Mouse (Mus musculus): ENCODE results near the gene Birc5.
"Not testable (repeated sequence)": the region's sequence is repeated elsewhere in the genome, so short reads cannot be mapped to it uniquely, and the experiment has no call there.

Birc5 gene

DNA sequence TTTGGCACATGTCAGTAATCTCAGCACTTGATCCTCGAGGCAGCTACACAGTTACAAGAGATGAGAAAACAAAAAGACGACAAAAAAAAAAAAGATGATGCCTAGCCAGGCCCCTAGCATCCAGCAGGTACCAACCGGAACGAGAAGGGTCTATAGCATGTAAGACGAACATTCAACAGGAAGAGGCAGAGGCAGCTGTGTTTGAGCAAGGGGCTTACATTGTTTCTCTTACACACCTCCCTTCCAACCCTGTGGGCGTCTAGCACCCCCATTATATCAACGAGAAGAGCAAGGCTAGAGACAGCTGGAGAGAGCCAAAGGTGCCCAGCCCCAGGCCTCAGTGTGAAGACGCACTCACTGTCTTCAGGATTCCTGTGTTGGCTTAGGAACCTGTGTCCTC is 22.1 kb upstream of the Birc5 start:
- DNase-seq (ENCODE audit: low spot score), result no peak

DNA sequence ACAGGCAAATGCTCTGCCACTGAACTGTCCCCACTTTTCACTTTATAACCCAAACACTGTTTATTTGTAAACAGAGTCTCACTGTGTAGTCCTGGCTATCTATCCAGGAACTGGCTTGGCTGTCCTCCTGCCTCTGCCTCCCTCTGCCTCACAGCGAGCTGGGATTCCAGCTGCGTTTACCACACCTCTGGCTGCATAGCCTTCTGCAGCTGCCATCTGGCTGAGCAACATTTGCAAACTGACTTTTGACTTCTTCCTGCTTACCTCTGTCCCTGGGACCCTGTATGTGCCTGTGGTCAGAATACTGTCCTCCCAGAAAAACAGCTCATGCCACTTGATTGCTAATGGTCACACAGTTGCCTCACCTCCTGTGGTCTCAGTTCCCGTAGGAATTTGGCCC is 21.7 kb upstream of the Birc5 start:
- no peak for DNase-seq (ENCODE audit: low spot score)

DNA sequence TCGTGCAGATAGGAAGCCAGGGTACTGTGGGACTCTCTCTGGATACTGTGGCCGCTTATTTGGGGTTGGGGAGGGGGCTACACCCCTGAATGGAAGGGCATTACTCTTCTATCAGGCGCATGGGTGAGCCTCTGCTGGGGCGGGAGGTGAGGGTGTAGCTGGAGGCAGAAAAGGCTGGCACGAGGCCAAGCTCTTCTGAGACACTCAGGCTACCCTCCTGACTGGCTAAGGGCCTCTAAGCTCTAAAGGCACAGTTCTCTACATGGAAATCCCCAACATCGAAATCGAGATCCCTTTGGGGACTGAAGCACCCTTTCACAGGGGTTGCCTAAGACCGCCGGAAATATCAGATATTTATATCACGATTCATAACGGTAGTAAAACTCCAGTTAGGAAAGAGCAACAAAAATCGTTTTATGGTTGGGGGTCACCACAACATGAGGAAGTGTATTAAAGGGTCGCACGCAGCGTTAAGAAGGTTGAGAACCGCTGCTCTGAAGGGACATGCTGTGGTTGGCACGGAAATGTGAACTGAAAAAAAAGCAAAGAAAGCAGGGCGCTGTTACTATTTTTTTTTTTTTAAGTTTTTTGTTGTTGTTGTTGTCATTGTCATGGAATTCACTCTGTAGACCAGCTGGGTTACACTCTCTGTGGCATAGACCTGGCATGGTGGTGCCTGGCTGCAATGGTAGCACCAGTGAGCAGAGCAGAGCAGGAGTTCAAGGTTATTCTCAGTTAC is 20.7 kb upstream of the Birc5 start:
- DNase-seq (ENCODE audit: low spot score), result peak; percentile 75

DNA sequence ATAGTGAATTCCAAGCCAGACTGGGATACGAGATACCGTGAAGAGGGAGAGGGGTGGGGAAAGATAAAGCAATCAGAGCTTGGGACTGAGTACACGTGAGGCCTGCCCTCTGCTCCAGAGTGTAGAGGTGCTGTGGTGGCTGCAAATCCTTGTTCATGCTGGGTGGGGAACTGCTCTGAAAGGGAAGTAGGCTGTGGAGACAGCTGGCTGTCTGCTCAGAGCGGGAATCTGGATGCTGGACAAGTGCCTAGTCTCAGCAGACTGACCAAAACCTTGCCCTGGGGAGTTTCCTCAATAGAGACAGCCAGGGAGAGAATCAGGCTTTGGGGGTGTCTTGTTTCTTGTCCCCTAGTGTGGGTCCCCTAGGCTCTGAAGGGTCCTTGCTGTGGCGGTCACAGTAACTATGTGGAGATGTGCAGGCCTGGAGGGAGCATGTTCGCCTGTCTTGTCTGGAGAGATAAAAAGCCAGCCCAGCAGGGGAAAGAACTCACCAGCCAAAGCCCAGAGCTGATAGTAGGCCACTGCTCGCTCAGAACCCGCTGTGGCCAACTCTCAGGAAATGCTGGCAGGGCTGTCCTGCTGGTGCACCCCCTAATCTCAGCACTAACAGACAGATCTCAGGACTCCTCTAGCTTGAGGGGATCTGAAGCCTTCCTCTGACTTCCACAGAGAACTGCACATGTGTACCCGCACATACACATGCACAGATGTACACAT is 20.0 kb upstream of the Birc5 start:
- DNase-seq (ENCODE audit: low spot score), result peak; percentile 51

DNA sequence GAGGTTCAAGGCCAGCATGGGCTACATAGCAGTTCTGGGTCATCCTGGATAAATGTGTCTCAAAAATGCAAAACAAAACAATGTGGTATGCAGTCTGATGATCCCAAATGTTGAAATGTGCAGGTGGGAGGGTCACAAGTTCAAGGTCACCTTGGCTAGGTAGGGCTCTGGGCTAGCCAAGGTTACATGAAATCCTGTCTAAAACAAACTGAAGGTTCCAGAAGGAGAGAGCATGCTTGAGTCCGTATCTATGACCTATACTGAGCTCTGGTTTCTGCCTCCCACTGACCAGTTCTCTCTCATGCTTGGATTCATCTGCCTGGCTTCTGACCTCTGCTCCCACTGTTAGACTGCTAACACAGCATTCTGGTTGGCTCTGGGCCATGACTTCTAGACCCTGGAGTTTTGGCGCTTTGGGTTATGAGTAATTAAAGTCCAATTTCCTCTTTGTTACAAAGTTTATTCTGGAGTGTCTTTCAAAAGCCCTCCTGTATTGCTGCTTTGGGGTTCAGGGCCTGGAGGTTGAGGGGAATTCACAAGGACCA is 19.3 kb upstream of the Birc5 start:
- DNase-seq (ENCODE audit: low spot score), result no peak

DNA sequence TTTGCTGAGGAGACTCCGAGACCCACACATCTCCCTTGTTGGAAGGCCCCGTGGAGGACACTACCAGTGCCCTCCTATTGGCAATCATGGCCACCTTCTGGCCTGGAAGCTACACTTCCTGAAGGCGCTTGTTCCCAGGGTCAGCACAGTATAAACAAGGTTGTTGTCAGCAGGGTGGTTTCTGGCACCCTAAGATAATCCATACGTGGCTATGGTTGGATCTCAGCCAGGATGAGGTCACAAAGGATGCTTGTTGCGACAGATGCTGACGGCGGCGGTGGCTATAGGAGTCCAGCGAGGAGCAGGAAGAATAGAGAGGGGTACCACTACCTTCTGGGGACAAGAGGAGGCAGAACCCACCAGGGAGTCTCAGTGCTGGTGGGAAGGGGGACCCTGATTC is 18.6 kb upstream of the Birc5 start:
- DNase-seq (ENCODE audit: low spot score), result peak; percentile 78

DNA sequence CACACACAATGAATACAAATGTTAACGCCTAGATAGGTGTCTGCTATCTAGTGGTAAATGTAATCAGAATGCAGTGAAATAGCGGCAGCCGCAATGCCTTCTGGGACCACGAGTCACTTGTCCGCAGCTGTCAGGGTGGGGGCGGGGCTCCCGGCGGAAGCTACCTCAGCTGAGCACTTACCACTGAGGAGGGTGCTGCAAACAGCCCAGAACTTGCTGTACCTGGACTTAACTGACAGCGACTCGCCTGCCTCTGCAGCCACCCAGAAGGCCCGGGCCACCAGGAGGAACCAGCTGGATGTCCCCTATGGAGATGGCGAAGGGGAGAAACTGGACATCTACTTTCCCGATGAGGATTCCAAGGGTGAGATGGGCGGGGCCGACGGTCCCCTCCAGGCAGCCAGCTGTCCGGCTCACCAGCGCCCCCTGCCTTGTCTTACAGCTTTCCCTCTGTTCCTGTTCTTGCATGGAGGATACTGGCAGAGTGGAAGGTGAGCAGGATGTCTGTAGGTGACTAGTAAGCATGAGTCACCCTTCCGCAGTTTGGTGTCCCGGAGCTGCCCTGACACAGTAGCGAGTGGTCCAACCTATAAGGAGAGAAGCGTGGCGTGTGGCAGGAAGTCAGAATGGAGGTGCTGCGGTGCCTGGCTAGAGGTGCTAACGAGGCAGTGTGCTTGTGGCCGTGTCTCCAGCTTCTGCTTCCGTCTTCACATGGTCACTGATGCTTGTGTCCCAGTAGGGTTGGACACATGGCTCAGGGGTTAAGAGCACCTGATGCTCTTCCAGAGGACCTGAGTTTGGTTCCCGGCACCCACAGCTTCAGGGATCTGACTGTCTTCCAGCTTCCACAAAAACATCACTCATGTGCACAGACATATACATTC is 16.7 kb upstream of the Birc5 start:
- DNase-seq (ENCODE audit: low spot score), result peak; percentile 95

DNA sequence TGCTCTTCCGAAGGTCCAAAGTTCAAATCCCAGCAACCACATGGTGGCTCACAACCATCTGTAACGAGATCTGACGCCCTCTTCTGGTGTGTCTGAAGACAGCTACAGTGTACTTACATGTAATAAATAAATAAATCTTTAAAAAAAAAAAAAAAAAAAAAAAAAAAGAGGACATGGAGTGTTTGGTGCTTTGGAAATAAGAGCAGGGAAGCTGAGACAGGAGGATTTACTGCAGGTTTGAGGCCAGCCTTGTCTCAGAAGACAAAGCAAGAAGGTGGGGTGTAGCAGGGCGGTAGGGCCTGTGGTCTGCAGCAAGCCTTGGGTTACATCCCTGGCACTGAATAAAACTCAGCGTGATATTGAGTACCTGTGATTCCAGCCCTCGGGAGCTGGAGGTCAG is 15.5 kb upstream of the Birc5 start:
- not testable (repeated sequence) for DNase-seq (ENCODE audit: low spot score)

DNA sequence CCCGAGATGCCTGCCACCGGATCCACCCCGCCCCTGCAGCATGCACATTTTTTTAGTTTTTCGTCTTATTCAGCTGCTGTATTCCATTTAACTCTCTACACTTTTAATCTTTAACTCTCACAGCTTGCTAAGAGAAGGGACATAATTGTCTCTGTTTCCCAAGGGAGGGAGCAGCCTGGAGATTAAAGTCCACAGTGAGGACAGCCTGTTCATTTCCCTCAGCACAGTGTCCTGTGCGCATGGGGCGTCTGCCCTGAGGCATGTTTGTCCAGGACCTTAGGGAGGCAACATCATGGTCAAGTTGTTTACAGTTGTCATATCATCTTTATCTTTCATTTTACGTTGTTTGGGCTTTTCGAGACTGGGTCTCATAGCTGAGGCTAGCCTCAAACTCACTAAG is 15.0 kb upstream of the Birc5 start:
- DNase-seq (ENCODE audit: low spot score), result no peak

DNA sequence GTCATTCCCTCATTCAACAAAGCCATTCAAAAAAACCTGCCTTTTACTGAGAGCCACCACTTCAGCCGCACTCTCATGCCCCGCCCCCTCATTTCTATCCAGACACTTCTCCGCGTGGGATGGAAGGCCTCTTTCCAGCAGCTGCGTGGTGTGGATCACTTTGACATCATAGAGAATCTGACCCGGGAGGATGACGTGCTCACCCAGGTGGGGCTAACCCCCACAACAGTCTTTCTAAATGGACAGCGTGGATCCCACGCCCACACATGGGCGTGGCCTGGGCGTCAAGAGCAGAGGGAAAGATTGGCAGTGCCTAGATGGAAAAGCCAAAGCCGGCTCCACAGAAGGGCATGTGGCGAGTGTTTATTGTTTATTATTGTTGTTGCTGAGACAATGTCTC is 12.7 kb upstream of the Birc5 start:
- peak; percentile 58 for DNase-seq (ENCODE audit: low spot score)

DNA sequence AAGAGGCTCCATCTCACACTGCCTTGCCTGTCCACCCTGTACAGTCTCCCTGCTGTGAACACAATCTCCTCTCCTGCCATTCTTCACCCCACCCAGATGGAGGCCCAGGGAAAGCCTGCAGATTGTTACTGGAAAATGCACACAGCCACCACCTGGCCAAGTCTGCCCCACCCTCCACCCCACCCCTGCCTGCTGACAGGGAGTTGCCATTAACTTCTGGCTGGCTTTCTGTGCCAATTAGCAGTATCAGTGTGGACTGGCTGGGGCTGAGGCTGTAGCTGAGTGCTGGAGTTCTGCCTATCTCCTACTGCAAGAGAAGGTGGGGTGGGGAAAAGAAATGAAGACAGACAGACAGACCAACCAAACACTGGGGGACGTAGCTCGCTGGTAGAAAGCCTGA is 10.5 kb upstream of the Birc5 start:
- peak; percentile 65 for DNase-seq (ENCODE audit: low spot score)

DNA sequence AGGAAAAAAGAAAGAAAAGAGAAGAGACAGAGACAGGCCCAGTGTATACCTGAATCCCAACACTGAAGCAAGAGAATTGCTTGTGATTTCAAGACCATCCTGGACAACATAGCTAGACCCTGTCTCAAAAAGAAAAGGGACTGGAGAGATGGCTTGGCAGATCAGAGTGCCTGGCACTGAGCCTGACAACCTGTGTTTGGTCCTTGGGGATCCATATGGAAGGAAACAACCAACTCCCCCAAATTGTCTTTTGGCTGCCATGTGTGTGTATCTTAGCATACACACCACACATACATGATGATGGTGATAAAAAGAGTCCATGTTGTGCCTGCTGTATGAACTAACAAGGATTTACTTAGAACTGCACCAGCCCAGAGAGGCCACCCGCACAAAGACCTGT is 10.0 kb upstream of the Birc5 start:
- DNase-seq (ENCODE audit: low spot score), result no peak

DNA sequence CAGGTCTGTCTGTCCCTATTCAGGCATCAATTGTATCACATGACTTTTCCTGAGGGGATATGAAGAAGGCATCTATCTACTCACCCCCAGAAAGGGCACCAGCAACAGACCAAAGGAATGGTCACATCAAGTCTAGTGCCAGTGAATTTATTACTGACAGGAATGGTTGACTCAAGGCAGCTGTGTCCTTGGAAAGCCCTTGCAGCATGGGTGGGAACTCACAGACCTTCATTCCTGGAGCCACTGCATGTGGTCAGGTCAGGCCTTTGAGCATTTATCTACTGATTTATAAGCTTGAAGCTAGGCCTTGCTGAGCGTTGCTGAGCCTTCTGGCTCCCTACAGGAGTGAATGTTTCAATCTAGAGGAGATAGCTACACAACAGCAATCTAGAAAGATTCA is 8.1 kb upstream of the Birc5 start:
- no peak for DNase-seq (ENCODE audit: low spot score)

DNA sequence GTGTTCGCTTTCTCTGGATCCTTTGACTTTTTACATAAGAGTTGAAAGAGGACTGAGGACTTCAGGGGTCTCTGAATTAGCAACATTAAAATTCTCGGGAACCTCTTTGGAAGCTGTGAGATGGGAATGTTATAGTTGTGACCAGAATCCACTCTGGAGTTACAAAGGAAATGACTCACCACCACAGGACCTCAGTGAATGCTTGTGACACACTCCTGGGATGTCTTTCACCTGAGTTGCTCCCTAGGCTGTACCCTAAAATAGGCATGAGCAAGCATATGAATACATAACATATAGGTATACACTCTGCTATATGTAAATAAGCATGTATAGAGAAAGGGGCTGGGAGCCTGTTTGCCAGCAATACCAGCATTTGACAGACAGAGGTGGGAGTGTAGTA is 5.6 kb upstream of the Birc5 start:
- no peak for DNase-seq (ENCODE audit: low spot score)

DNA sequence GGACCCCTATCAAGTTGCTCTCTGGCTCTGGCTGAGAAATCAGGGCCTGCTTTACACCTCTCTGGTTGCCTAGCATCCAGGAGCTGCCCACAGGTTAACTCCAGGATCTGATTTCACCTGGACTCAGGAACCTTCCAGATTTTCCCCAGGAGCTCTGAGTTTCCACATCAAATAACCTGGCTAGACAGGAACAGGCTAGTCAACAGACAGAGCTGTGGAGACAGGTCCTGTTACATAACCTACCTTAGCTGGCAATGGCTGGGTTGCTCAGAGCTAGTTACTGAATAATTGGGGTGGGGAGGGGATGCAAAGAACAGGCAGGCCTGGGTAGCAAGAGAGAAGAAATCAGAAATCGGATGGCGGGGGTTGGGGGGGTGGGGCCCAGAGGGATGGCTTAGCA is 4.1 kb upstream of the Birc5 start:
- DNase-seq (ENCODE audit: low spot score), result no peak

DNA sequence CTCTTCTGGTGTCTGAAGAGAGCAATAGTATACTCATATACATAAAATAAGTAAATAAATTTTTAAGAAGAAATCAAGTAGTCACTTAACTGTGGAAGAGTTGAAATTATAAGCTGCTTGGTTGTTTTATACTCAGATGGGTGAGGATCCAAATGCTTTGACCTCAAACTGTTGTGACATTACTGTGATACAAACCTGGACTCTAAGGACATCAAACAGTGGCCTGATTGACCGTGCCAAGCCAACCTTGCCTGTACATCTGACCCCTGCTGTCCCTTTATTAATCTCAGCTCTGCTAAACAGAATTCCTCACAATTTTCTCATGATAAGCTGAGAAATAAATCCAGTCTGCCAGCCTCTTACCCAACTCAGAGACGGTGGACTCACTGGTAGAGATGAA is 3.4 kb upstream of the Birc5 start:
- no peak for DNase-seq (ENCODE audit: low spot score)

DNA sequence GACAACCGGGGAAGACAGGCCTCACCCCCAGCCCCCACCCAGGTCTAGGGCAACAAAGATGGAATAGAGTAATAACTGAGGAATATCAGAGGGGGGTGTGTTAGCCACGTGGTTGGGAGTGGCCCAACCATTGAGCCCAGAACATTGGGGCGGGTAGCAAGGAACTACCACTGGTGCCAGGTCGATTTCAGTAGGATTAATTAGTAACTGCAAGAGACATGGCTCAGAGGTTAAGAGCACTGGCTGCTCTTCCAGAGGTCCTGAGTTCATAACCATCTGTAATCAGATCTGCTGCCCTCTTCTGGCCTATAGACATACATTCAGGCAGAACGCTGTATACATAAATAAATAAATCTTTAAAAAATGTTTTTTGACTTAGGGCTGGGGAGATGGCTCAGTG is 2.4 kb upstream of the Birc5 start:
- no peak for DNase-seq (ENCODE audit: low spot score)

DNA sequence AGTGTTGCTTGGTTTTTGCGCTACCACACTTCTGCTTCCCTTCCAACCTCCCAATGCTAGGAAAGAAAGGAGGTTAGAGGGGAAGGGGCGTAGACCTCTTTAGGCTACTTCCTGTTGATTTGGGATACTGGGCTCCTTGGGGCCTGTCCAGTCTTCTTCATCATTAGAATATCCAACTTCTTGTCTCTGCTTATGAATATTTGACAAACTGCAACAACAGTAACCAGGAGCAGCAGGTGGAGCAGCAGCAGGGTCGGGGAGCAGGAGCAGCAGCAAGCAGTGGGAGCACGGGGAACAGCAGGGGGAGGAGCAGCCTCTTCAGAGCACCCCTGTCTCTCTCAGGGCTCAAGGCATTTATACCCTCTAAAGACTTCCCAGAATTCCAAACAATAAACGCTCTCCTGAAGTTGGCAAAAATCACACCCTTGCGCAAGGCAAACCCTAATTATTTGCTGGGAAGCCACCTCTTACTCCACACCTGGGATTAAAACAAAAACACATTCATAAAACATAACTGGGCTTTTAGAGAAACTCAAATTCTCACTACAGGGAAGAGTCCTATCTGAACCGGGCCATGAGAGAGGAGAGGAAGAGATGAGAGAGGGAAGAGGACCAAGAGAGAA is 1.3 kb upstream of the Birc5 start:
- no peak for DNase-seq (ENCODE audit: low spot score)

DNA sequence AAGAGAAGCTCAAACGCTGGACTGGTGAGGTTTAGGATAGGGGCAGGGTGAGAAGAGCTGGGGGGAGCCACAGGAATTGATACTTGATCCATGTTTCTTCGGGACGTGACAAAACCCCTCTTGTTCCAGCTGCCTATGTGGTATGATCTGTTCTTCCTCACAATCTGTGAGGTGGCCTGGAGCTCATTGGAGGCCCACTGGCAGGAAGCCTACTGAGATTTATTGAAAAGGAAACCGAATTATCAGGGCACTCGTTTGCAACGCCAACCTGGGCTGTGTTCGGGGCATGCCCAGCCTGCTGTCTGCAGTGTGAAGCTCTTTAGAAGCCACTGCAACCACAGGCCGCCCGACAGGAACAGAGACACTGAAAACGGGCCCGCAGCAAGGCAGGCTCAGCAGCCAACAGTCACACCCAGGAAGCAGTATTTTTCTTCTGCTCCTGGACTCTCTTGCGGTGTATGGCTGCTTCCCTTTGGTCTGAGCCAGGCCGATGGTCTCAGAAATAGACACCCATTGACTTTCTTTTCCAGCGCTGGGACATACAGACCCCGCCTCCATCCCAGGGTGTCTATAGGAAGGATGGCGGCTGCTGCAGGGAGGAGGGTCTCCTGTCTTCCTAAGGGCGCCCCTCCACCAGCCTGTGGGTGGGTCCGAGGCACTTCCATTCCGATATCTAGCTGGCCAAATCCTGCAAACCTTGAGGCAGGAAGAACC is 623 bp upstream of the Birc5 start:
- DNase-seq (ENCODE audit: low spot score), result no peak

DNA sequence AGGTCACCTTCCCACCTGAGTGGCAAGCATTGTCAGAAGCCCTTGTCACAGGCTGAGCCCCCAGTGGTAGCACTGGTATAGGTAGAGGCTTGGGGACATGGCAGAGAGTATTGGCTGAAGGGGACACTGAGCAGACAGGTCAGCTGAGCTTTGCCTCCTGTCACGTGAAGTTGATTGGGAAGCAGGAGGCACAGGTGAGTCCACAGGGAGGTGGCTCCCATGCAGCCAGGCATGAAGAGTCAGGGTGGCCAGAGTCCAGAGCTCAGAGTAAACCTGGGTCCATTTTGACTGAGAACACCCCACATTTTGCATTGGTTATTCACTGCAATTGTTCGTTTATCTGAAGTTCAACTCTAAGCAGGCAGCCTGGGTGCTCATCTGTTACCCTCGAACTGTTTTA is 3.8 kb downstream of the Birc5 start:
- DNase-seq (ENCODE audit: low spot score), result no peak

DNA sequence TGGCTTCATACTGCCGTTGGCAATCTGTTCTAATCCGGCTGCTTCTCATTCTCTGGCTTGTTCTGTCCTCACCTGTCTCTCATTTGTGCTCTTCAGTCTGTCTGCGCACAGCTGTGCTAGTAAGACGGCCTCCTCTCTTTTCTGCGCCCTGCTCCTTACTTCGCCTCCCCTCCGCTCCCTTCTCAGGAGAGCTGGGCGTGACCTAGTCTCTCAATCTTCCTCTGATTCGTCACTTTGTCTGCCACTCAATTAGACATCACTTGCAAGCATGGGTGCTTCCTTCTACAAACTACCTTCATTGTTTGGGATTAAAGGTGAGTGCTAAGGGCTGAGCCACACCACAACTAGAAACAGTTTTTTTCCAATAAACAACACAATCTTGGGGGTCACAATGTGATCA is 5.2 kb downstream of the Birc5 start:
- DNase-seq (ENCODE audit: low spot score), result no peak

DNA sequence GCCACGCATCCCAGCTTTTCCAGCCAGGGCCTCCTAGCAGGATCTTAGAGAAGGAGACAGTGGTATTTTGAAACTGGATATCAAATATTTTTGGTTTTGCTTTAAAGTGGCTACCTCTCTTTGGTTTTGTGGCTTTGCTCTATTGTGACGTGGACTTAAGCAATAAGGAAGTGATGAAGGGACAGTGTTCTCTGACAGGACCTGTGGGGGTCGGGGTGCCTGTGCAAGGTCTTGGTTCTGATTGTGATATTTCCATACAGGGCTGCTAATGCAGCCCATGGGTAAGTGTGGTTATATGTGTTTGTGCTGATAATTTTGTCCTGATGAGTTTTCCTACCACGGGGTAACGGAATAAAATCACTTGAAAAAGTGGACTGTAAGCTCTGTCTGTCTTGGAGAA is 6.3 kb downstream of the Birc5 start:
- no peak for DNase-seq (ENCODE audit: low spot score)
